Mouse (Mus musculus): ENCODE results near the gene Nktr.
A peak's percentile ranks its signal among the peaks of the same experiment; 100 is the strongest.

Gene Nktr

GRCm38 (mm10) chr9:121718792-121719318, at the start of gene Nktr:
TSS of gene Nktr (plus strand) at chr9:121719169.
- peak; percentile 98 for DNase-seq (ENCODE audit: low read depth, low spot score)

- DNase-seq (ENCODE audit: low read depth, low spot score) = peak; percentile 49
Measured at GRCm38 (mm10) chr9:121669348-121669791, 49.6 kb upstream of the Nktr start.

DNA sequence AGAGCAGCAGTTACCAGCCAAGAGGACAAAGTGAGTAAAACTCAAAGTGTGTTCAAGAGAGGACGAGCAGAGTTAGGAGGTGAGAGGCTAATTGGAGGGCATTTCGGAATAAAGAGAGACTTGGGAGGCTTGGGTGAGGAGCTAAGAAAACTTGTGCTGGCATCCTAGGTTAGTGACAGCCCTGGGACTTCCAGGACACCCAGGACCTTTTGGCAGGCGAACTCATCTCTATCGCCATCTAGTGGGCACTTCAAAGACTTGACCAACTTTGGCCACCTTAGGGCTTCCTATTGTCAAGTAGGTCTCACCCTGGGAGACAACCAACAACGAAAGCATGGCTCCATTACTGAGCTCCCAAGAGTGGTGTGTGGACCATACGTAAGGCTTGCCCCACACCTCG, 47.7 kb upstream of the Nktr start:
- peak; percentile 48 for DNase-seq (ENCODE audit: low read depth, low spot score)

GRCm38 (mm10) chr9:121672311-121672710, 46.7 kb upstream of the Nktr start:
- DNase-seq (ENCODE audit: low read depth, low spot score) = no peak

DNA sequence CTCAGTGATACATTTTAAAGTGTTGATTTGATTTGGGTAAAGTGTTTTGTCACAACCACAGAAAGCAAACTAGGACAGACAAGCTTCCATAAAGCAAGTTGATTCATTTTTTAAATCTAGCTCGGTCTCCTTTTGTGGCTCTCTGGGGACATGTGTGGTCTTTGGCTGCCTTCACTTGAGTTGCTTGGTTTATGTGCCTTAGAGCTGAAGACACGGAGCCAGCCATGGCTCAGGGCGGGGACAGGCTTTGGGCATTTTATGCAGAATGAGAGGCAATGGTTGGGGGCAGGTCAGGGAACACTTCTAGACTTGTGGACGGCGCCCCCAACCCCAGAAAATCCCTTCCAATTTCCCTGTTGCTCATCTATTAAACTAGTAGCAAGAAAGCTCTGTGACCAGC, 45.3 kb upstream of the Nktr start:
- no peak for DNase-seq (ENCODE audit: low read depth, low spot score)

- DNase-seq (ENCODE audit: low read depth, low spot score) = no peak
Measured at GRCm38 (mm10) chr9:121675011-121675410, 44.0 kb upstream of the Nktr start.

DNA sequence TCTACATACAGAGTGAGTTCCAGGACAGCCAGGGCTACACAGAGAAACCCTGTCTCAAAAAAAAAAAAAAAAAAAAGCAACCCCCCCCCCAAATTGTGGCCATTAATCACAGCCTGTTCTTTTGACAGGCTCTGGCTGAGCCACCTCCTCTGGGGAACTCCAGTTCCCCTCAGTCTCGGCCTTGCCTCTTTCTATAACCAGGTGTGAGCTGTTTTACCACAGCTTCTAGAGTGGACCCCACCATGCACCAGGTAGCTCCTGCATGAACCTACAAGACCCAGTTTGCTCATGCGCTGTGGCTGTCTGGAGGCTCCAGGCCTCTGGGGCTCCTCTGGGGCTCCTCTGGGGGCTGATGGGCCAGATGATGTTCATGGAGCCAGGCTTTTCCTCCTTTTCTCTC, 43.4 kb upstream of the Nktr start:
- no peak for DNase-seq (ENCODE audit: low read depth, low spot score)

GRCm38 (mm10) chr9:121677069-121677468, 41.9 kb upstream of the Nktr start:
- DNase-seq (ENCODE audit: low read depth, low spot score) = no peak

- DNase-seq (ENCODE audit: low read depth, low spot score) = no peak
Measured at GRCm38 (mm10) chr9:121677476-121677875, 41.5 kb upstream of the Nktr start.

GRCm38 (mm10) chr9:121679549-121679948, 39.4 kb upstream of the Nktr start:
- DNase-seq (ENCODE audit: low read depth, low spot score) = peak; percentile 35

DNA sequence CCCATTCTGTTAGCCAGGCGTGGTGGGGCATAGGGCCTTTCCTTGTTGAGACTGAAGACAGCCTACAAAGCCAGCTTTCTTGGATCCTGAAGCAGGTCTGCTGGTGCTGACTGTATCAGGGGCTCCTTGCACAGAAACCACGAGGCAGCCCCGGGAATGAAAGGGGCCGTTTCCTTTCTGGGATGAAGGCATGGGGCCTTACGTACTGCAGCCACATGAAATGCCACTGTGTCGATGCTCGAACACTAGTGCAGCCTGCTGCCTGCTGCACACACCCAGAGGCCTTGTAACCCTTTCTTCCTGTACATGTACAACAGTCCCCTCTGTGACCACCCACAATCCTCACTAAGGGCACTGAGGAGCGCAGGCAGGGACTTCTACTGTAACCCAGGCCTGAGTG, 37.8 kb upstream of the Nktr start:
- no peak for DNase-seq (ENCODE audit: low read depth, low spot score)

- DNase-seq (ENCODE audit: low read depth, low spot score) = no peak
Measured at GRCm38 (mm10) chr9:121682037-121682680, 36.8 kb upstream of the Nktr start.

GRCm38 (mm10) chr9:121684702-121685101, 34.3 kb upstream of the Nktr start:
- no peak for DNase-seq (ENCODE audit: low read depth, low spot score)

GRCm38 (mm10) chr9:121690200-121690651, 28.7 kb upstream of the Nktr start:
- peak; percentile 46 for DNase-seq (ENCODE audit: low read depth, low spot score)

GRCm38 (mm10) chr9:121690734-121691133, 28.2 kb upstream of the Nktr start:
- no peak for DNase-seq (ENCODE audit: low read depth, low spot score)

GRCm38 (mm10) chr9:121694736-121695135, 24.2 kb upstream of the Nktr start:
- DNase-seq (ENCODE audit: low read depth, low spot score) = peak; percentile 37

- DNase-seq (ENCODE audit: low read depth, low spot score) = no peak
Measured at GRCm38 (mm10) chr9:121696626-121697025, 22.3 kb upstream of the Nktr start.

DNA sequence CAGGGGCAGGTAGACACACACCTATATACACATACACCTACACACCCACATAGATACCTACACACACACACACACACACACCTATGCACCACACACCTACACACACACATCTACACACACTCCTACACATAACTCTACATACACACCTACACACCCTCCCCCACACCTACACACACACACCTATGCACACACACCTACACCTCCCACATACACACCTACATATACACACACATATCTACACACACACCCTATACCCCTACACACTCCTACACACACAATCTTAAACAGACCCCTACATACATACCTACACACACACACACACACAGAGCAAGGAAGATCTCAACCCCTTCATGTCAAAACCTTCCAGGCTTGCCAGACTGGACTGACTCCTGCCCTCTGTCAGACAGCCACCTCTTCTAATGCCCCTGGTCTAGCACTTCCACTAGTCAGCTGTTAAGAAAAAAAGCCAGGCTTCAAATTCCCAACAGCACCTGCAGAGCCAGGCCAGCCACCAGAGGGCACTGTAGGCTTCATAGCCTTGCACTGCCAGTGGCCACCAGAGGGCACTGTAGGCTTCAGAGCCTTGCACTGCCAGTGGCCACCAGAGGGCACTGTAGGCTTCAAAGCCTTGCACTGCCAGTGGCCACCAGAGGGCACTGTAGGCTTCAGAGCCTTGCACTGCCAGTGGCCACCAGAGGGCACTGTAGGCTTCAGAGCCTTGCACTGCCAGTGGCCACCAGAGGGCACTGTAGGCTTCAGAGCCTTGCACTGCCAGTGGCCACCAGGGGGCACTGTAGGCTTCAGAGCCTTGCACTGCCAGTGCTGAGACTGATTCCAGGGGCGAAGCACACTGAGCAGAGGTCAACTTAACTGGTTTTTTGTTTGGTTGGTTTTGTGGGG, 21.6 kb upstream of the Nktr start:
- peak; percentile 74 for DNase-seq (ENCODE audit: low read depth, low spot score)

DNA sequence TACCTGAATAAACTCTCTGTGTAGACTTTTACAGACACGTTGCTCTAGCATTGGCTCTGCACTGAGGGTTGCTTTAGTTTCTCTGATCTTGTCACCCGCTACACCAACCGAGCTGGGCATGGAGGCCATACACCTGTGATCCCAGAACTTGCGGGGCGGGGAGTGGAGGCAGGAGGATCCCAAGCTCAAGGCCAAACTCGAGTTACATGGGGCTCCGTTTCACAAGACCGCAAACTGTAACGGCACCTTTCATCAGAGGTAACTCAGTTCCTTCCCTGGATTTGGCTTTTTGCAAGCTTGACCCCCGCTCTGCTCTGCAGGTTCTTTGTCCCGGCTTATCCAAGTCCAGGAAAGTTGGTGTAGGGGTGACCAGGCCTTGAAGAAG, 14.7 kb upstream of the Nktr start:
- DNase-seq (ENCODE audit: low read depth, low spot score) = no peak

- DNase-seq (ENCODE audit: low read depth, low spot score) = peak; percentile 81
Measured at GRCm38 (mm10) chr9:121704646-121705625, 14.0 kb upstream of the Nktr start, which contains the start of gene Sec22c. TSS of gene Sec22c (minus strand) at chr9:121705490.

DNA sequence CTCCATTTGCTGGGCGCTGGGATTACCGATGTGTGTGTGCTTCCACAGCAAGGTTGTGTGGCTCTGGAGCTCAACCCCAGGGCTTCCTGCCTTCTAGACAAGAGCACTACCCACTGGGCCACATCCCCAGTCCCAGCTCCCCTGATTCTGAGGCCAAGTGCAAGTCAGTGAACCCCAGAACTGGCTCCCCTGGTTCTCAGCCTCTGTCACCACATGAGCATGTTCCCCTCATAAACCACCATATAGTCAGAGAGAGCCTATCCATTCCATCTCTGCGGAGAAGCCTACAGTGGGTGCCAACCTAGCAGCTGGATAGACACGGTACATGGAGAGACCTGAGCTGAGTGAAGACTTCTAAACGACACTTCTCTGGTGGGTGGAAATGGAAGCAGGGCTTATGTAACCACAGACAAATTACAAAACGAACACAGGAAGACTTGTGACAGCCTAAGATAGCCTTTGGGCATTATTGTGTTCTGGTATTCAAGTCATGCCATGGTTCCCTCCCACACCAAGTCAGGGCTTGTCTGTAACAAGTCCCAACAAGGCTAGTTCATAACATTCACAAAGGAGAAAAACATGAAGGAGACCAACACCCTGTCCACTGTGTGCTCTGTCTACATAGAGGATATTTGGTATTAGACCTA, 12.8 kb upstream of the Nktr start:
- no peak for DNase-seq (ENCODE audit: low read depth, low spot score)

Measured in retina, postnatal 7 days (tissue).